Mouse (Mus musculus): ENCODE measurements around the gene Yjefn3.

Gene Yjefn3

GRCm38 (mm10) chr8:69877992-69878391 lies 24.5 kb downstream of the Yjefn3 start:
- DNase-seq = no peak

GRCm38 (mm10) chr8:69877396-69877795 lies 25.1 kb downstream of the Yjefn3 start:
- no peak for DNase-seq

- DNase-seq = no peak
Measured at GRCm38 (mm10) chr8:69876967-69877366, 25.5 kb downstream of the Yjefn3 start.

- no peak for DNase-seq
Measured at GRCm38 (mm10) chr8:69876097-69876496, 26.4 kb downstream of the Yjefn3 start.

- DNase-seq = no peak
Measured at GRCm38 (mm10) chr8:69874654-69875053, 27.9 kb downstream of the Yjefn3 start.

DNA sequence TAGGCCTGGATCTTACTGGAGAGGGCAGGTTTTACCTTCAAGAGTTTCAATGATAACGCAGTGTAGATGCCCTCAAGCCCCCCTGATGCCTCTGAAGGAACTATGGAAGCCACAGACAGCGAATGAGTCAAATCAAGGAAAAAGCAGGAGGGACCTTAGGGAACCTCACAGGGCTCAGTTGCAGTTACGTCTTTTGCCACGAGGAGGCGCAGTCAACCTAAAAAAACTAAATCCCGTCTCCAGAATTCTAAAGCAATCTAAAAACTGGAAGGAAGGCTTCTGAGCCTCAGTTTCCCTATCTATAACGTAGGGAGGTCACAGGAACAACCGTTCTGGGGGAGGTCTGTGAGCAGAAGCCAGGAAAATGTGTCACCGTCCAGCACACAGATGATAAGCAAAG lies 28.4 kb downstream of the Yjefn3 start:
- DNase-seq = peak; percentile 55 to 78

DNA sequence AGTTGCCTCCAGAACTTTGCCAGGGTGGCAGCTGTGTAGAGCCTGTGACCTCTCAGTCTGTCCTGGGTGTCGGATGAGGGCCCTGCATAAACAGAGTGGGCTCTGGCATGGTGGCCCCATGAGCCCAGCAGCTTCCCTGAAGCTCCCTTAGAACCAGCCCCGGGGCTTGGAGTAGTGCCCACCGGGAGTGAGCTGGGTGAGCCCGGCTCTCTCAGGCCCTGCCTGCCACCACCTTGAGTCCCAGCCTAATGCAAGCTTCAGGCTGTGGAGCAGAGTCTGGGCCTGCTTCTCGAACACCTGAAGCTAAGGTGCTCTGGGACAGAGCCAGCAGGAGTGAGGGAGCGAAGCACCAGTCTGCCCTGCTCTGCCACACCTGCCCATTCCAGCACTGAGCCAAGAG lies 31.6 kb downstream of the Yjefn3 start:
- no peak for DNase-seq

GRCm38 (mm10) chr8:69870003-69870765 lies 32.3 kb downstream of the Yjefn3 start:
- peak; percentile 55 to 70 for DNase-seq

DNA sequence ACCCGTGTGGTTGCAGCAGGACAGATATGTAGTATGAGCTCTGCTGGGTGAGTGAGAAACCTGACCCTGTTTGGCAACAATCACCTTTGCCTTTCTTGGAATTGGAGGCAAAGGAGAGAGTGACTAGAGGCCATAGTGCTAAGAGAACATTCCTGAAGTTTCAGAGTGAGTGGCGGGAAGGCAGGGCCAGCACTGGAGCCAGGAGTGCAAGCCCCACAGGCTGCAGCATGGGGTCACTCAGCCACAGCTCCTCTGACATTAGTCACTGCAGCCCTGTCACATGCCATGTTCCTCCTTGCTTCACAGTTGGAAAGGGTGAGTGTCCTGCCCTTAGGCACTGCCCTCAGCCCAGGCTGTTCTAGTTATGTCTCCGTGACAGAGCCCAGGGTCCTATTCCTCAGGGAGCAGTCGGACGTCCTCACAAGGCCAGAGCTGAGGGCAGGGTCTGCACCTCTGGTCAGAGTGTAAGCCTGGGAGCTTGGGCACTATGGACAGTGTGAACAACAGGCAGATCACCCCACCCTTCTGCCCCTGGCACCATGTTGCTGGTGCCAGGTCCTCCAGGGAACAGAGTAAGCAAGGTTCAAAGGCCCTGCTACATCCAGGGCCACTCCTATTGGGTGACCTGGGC lies 34.7 kb downstream of the Yjefn3 start:
- no peak for DNase-seq

- DNase-seq = no peak
Measured at GRCm38 (mm10) chr8:69864180-69864579, 38.3 kb downstream of the Yjefn3 start.

DNA sequence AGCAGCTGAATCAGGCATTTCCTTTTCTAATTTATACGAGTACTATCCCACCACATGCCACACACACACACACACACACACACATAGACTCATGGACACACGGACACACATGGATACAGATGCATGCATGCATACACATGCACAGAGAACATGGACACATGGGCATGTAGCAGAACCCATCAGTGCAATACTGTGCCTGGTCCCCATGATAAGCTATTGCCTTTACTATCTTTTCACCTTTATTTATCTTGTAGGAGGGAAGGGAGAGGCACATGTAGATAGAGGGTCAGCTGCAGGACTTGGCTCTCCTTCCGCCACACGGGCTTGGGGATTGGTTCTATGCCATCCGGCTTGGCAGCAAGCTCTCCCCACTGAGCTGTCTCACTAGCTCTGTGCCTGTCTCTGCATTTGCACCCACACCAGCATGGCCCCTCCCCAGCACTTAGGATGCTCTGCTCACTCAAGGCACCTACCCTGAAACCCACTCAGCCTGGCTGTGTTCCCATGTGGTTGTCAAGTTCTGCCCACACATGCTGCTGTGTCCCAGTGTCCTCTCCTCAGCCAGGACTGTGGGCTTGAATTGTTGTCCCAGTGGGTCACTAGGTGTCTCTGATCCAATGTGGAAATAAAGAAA lies 39.0 kb downstream of the Yjefn3 start:
- DNase-seq = no peak

DNA sequence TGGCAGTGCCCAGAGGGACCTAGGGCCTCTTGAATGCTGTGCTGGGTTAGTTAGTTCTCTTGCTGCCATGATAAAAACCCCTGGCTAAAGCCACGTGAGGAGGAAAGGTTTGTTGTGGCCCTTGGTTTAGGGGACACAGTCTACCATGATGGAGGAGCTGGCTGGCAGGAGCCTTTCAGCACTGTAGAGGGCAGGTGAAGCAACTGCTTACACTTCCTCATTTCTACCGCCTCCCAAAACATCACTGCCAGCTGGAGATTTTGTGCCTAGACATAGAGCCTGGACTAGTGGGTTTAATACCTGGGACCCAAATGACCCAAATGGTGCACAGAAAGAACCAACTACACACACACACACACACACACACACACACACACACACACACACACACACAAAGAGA lies 41.3 kb downstream of the Yjefn3 start:
- DNase-seq = no peak

- no peak for DNase-seq
Measured at GRCm38 (mm10) chr8:69860807-69861206, 41.7 kb downstream of the Yjefn3 start.

DNA sequence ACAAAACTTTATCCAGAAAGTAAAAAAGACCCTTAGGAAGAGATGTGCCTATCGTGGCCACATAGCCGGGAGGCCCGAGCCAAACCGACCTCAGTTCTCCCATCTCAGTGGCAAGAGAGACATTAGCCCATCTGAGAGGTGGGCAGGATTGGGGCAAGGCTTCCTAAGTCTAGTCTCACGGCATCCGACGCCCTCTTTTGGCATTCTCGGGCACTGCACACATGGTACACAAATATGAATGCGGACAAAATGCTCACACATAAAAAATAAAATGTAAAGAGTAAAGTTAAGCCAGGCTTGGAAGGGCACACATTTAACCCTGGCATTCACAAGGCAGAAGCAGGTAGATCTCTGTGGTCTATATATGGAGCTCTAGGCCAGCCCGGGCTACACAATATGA lies 48.6 kb downstream of the Yjefn3 start:
- DNase-seq = no peak

DNA sequence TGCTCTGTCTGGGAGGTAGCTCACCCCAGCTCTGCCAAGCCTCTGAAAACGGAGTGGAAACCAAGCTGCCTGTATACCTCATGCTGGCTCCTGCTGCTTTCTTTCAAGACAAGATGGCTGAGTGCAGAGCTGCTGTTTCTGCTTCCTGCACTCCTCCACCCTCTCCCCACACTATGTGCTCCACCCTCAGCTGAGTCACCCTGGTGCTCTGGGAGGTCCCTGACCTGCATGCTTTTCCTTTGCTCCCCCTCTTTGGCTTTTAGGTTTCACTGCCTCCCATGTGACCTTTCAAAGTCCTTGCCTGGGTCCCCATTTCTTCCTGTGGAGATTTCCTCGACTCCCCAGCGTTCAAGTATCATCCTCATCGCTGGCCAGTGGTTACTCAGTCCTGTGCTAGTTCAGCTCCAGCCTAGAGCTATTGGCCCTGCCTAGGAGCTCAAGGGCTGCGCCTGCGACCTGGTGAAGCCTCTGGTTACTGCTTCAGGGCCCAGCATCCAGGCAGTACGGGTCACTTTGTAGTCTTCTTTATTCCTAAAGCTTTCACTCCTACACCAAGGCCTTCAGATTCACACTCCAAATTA lies 51.5 kb downstream of the Yjefn3 start:
- no peak for DNase-seq

- DNase-seq = no peak
Measured at GRCm38 (mm10) chr8:69849899-69850298, 52.6 kb downstream of the Yjefn3 start.

GRCm38 (mm10) chr8:69848951-69849350 lies 53.6 kb downstream of the Yjefn3 start:
- no peak for DNase-seq

- DNase-seq = no peak
Measured at GRCm38 (mm10) chr8:69847167-69848065, 55.1 kb downstream of the Yjefn3 start.
